Mouse (Mus musculus): ENCODE measurements around the gene St14. TPM values are rescaled to one million over a fixed set of nuclear protein-coding genes. Genes with fewer than 3 reads are reported as not detected.
"Not testable (repeated sequence)": the region's sequence is repeated elsewhere in the genome, so short reads cannot be mapped to it uniquely, and the experiment has no call there.

The St14 gene
- polyA plus RNA-seq, 1 experiment from 2014 or later: 45.9 TPM

DNA sequence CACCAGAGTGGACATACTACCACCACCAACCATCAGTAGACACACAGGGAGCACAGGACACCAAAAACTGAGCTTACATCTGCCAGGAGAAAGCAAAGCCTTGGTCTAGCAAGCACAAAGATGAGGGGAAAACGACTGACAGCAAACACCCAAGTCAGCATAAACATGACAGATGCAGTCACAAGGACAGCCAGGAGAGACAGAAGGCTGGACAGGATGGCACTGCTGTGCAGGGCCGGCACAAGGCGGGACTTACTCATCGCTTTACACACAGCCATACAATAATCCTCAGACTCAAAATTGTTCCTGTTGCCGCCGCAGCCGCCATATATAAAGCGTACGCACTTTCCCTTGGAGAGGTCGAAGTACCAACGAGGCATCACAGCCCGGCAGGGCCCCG, 35.7 kb upstream of the St14 start:
- Histone ChIP-seq H3K27ac (no peak overlapping the region), H3K4me3 (replicated peaks; ENCODE audit: low read depth, low read length) (no peak overlapping the region), H3K27me3 (ENCODE audit: insufficient read depth, low read length) (no peaks in the 10 kb centered on the region), H3K36me3 (ENCODE audit: insufficient read depth, low read length) (peaks cover 46% of the 10 kb centered on the region), H3K9ac (ENCODE audit: low read depth, low read length) (no peak overlapping the region), H3K4me2 (ENCODE audit: low read length) (no peak overlapping the region), H3K9me3 (replicated peaks; ENCODE audit: low read length) (no peaks in the 10 kb centered on the region), H3K4me1 (replicated peaks; ENCODE audit: insufficient read depth, low read length) (no peaks in the 10 kb centered on the region)
- no peak for ATAC-seq (replicated peaks; ENCODE audit: low FRiP score, low read depth)
- no peak for TF ChIP-seq CTCF (IDR thresholded peaks at IDR 0.05; ENCODE audit: low read depth)
- DNase-seq (ENCODE audit: low spot score): no peak
- WGBS: 95% methylated on average over 13 of the region's 13 CpGs

- H3K36me3 ChIP-seq (ENCODE audit: insufficient read depth, low read length): peaks cover 53% of the 10 kb centered on the region
- not testable (repeated sequence) for DNase-seq (ENCODE audit: low spot score); H3K9me3 ChIP-seq (replicated peaks; ENCODE audit: low read length); H3K27me3 ChIP-seq (ENCODE audit: insufficient read depth, low read length); H3K4me3 ChIP-seq (replicated peaks; ENCODE audit: low read depth, low read length); H3K4me1 ChIP-seq (replicated peaks; ENCODE audit: insufficient read depth, low read length); H3K9ac ChIP-seq (ENCODE audit: low read depth, low read length); H3K27ac ChIP-seq; ATAC-seq (replicated peaks; ENCODE audit: low FRiP score, low read depth); H3K4me2 ChIP-seq (ENCODE audit: low read length)
- 100% methylated on average over 2 of the region's 3 CpGs for WGBS
- TF ChIP-seq CTCF (IDR thresholded peaks at IDR 0.05; ENCODE audit: low read depth): peak; percentile 37; the same call in 1 of the 2 replicates
Measured at GRCm38 (mm10) chr9:31165505-31165904, 33.9 kb upstream of the St14 start.

- WGBS: 93% methylated on average over 1 of the region's 1 CpGs
- H3K36me3 ChIP-seq (ENCODE audit: insufficient read depth, low read length): peaks cover 60% of the 10 kb centered on the region
- H3K4me2 ChIP-seq (ENCODE audit: low read length): no peak overlapping the region
- H3K4me1 ChIP-seq (replicated peaks; ENCODE audit: insufficient read depth, low read length): no peaks in the 10 kb centered on the region
- no peak for ATAC-seq (replicated peaks; ENCODE audit: low FRiP score, low read depth)
- no peak overlapping the region for H3K27ac ChIP-seq
- no peak for TF ChIP-seq CTCF (IDR thresholded peaks at IDR 0.05; ENCODE audit: low read depth)
- no peak overlapping the region for H3K4me3 ChIP-seq (replicated peaks; ENCODE audit: low read depth, low read length)
- H3K9ac ChIP-seq (ENCODE audit: low read depth, low read length): no peak overlapping the region
- no peak for DNase-seq (ENCODE audit: low spot score)
- H3K27me3 ChIP-seq (ENCODE audit: insufficient read depth, low read length): no peaks in the 10 kb centered on the region
- no peaks in the 10 kb centered on the region for H3K9me3 ChIP-seq (replicated peaks; ENCODE audit: low read length)
Measured at GRCm38 (mm10) chr9:31163327-31163726, 31.7 kb upstream of the St14 start.

GRCm38 (mm10) chr9:31162911-31163310, 31.3 kb upstream of the St14 start:
- H3K36me3 ChIP-seq (ENCODE audit: insufficient read depth, low read length): peaks cover 60% of the 10 kb centered on the region
- no peak overlapping the region for H3K4me2 ChIP-seq (ENCODE audit: low read length)
- H3K4me3 ChIP-seq (replicated peaks; ENCODE audit: low read depth, low read length): no peak overlapping the region
- no peaks in the 10 kb centered on the region for H3K9me3 ChIP-seq (replicated peaks; ENCODE audit: low read length)
- no peaks in the 10 kb centered on the region for H3K4me1 ChIP-seq (replicated peaks; ENCODE audit: insufficient read depth, low read length)
- H3K27ac ChIP-seq: no peak overlapping the region
- H3K27me3 ChIP-seq (ENCODE audit: insufficient read depth, low read length): no peaks in the 10 kb centered on the region
- TF ChIP-seq CTCF (IDR thresholded peaks at IDR 0.05; ENCODE audit: low read depth): no peak
- ATAC-seq (replicated peaks; ENCODE audit: low FRiP score, low read depth) (no peak), DNase-seq (ENCODE audit: low spot score) (no peak)
- WGBS: 48% methylated on average over 1 of the region's 1 CpGs
- H3K9ac ChIP-seq (ENCODE audit: low read depth, low read length): no peak overlapping the region

DNA sequence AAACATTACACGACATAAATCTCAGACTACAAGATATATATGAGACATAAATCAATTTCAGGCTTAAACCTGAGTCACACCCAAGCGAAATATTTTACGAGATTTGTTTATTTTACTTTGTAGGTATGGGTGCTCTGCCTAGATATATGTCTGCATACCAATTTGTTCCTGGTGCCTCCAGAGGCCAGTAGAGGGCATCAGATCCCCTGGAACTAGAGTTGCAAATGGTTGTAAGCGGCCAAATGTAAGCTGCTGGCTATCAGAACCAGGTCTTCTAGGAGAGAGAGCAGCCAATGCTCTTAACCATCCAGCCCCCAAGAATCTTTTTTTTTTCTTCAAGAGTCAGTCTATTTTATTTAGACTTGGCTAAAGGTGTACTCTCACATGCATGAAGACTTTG, 28.3 kb upstream of the St14 start:
- ATAC-seq (replicated peaks; ENCODE audit: low FRiP score, low read depth): no peak
- no peaks in the 10 kb centered on the region for H3K4me1 ChIP-seq (replicated peaks; ENCODE audit: insufficient read depth, low read length)
- peak; percentile 68 for TF ChIP-seq CTCF (IDR thresholded peaks at IDR 0.05; ENCODE audit: low read depth)
- DNase-seq (ENCODE audit: low spot score): peak; percentile 22
- 74% methylated on average over 4 of the region's 4 CpGs for WGBS
- H3K9ac ChIP-seq (ENCODE audit: low read depth, low read length): no peak overlapping the region
- peaks cover 71% of the 10 kb centered on the region for H3K36me3 ChIP-seq (ENCODE audit: insufficient read depth, low read length)
- H3K4me2 ChIP-seq (ENCODE audit: low read length): no peak overlapping the region
- no peaks in the 10 kb centered on the region for H3K27me3 ChIP-seq (ENCODE audit: insufficient read depth, low read length)
- H3K4me3 ChIP-seq (replicated peaks; ENCODE audit: low read depth, low read length): no peak overlapping the region
- no peak overlapping the region for H3K27ac ChIP-seq
- H3K9me3 ChIP-seq (replicated peaks; ENCODE audit: low read length): no peaks in the 10 kb centered on the region

DNA sequence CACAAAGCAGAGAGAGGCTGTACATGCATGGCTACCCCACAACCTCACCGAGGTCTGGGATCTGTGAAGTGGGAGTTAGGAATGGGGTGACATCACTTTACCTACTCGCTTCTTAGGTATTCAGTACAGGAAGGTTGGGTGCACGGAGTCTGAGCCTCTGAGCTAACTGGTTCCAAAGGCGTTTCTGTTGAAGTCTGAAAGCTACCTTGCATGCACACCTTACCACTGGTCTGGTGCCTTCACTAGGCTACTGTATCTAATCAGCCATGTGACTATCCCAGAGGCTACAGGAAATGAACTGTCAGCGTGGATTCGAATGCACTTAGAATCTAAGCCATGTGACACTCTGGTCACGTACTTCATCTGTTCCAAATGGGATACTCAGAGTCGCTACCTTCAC, 24.9 kb upstream of the St14 start:
- TF ChIP-seq CTCF (IDR thresholded peaks at IDR 0.05; ENCODE audit: low read depth): no peak
- no peaks in the 10 kb centered on the region for H3K27me3 ChIP-seq (ENCODE audit: insufficient read depth, low read length)
- no peaks in the 10 kb centered on the region for H3K9me3 ChIP-seq (replicated peaks; ENCODE audit: low read length)
- ATAC-seq (replicated peaks; ENCODE audit: low FRiP score, low read depth) (no peak), DNase-seq (ENCODE audit: low spot score) (no peak)
- H3K27ac ChIP-seq: no peak overlapping the region
- H3K9ac ChIP-seq (ENCODE audit: low read depth, low read length): no peak overlapping the region
- no peak overlapping the region for H3K4me3 ChIP-seq (replicated peaks; ENCODE audit: low read depth, low read length)
- WGBS: 84% methylated on average over 8 of the region's 8 CpGs
- H3K36me3 ChIP-seq (ENCODE audit: insufficient read depth, low read length): peaks cover 74% of the 10 kb centered on the region
- no peaks in the 10 kb centered on the region for H3K4me1 ChIP-seq (replicated peaks; ENCODE audit: insufficient read depth, low read length)
- no peak overlapping the region for H3K4me2 ChIP-seq (ENCODE audit: low read length)

DNA sequence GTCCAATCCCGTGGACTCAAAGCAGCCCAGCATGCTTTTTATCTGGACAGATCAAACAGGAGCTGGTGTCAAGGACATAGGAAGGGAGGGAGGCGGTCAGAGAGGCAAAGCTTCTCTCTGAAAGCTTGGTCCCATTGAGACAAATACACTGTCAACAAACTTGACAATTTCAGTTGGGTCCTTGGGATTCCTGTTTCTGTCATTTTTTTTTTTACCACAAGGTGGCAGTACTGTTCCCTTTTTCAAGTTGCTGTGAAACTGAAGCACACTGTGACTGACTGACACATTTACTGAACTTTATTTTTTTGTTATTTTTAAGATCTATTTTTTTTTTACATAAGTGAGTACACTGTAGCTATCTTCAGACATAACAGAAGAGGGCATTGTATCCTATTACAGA, 19.4 kb upstream of the St14 start:
- no peak for ATAC-seq (replicated peaks; ENCODE audit: low FRiP score, low read depth)
- DNase-seq (ENCODE audit: low spot score): peak; percentile 67
- no peak overlapping the region for H3K4me2 ChIP-seq (ENCODE audit: low read length)

More for the DNA sequence above, 19.4 kb upstream of the St14 start:
- Histone ChIP-seq H3K27ac (no peak overlapping the region), H3K9me3 (replicated peaks; ENCODE audit: low read length) (no peaks in the 10 kb centered on the region), H3K36me3 (ENCODE audit: insufficient read depth, low read length) (peaks cover 50% of the 10 kb centered on the region), H3K27me3 (ENCODE audit: insufficient read depth, low read length) (no peaks in the 10 kb centered on the region), H3K4me1 (replicated peaks; ENCODE audit: insufficient read depth, low read length) (no peaks in the 10 kb centered on the region), H3K4me3 (replicated peaks; ENCODE audit: low read depth, low read length) (no peak overlapping the region), H3K9ac (ENCODE audit: low read depth, low read length) (no peak overlapping the region)
- peak; percentile 81 for TF ChIP-seq CTCF (IDR thresholded peaks at IDR 0.05; ENCODE audit: low read depth)
- WGBS: 84% methylated on average over 2 of the region's 2 CpGs
